Mouse (Mus musculus) CH12.LX (cell line): ENCODE measurements at regions not wholly inside any gene's neighbourhood (a gene's known extent, or its start where the extent isn't known, plus 50 kb on each side); places are given as distances from the start of the nearest gene placed in this dataset.

Experiments
- DNase-seq: peaks from one replicate; pipeline ENCODE4 v3.0.0-alpha.2; 2013; ENCODE audit errors: extremely low read depth
- H3K27ac ChIP-seq: 2 replicates; pipeline ENCODE4 v1.5.1; 2012; ENCODE audit warnings: low read depth, mild to moderate bottlenecking, control low read depth, moderate library complexity; ENCODE audit not compliant: insufficient read depth
- H3K27me3 ChIP-seq: replicated peaks from 2 replicates; pipeline ENCODE3; 2012; ENCODE audit warnings: inconsistent platforms
- H3K36me3 ChIP-seq, 2 experiments: replicated peaks in 1 of 2; 2 replicates each; pipeline versions ENCODE3 to v1.6.1; 2012; ENCODE audit warnings: inconsistent platforms in 1 of 2, low read length in 1 of 2, mild to moderate bottlenecking in 1 of 2, mixed read lengths in 1 of 2, moderate library complexity in 1 of 2; ENCODE audit not compliant: control insufficient read depth in 1 of 2, insufficient read depth in 1 of 2
- H3K4me1 ChIP-seq, 2 experiments: 2 replicates each; pipeline ENCODE4 v1.6.1; 2012; ENCODE audit warnings: inconsistent platforms in 1 of 2, moderate library complexity in 1 of 2; ENCODE audit not compliant: insufficient read depth in 2 of 2, control insufficient read depth in 1 of 2
- H3K4me2 ChIP-seq: 2 replicates; pipeline ENCODE4 v1.6.1; 2012; ENCODE audit warnings: low read depth, mild to moderate bottlenecking, control low read depth; ENCODE audit not compliant: poor library complexity, insufficient read depth, severe bottlenecking
- H3K4me3 ChIP-seq, 3 experiments: fragments of 150-350 bp in 1 of 3; sonication (generic) in 1 of 3; replicated peaks in 1 of 3; 2 replicates each; pipeline versions ENCODE3 to v1.5.1; 2011 to 2012; ENCODE audit warnings: low read depth in 2 of 3, low read length in 2 of 3, mild to moderate bottlenecking in 2 of 3, moderate library complexity in 2 of 3, control low read depth in 1 of 3, improper control_type of control experiment in 1 of 3, inconsistent platforms in 1 of 3, mixed read lengths in 1 of 3; ENCODE audit not compliant: poor library complexity in 1 of 3
- H3K79me2 ChIP-seq: replicated peaks from 2 replicates; pipeline ENCODE4 v1.6.1; 2012; ENCODE audit warnings: mild to moderate bottlenecking, moderate library complexity; ENCODE audit not compliant: control insufficient read depth, poor library complexity, insufficient read depth, severe bottlenecking; ENCODE audit errors: extremely low read depth
- H3K9ac ChIP-seq: 2 replicates; pipeline ENCODE4 v1.6.1; 2012; ENCODE audit warnings: low read depth, mild to moderate bottlenecking, control low read depth, moderate library complexity; ENCODE audit not compliant: insufficient read depth
- H3K9me3 ChIP-seq: replicated peaks from 2 replicates; pipeline ENCODE3; 2012; ENCODE audit warnings: low read length, inconsistent platforms, mixed read lengths
- BHLHE40 ChIP-seq: IDR thresholded peaks from 2 replicates; pipeline ENCODE4 v1.6.1; 2011; ENCODE audit warnings: mild to moderate bottlenecking, low read depth, low read length, improper control_type of control experiment
- CHD1 ChIP-seq: IDR thresholded peaks from 2 replicates; pipeline ENCODE4 v1.6.1; 2012; ENCODE audit warnings: low read depth, low read length, improper control_type of control experiment, inconsistent platforms
- CTCF ChIP-seq, 2 experiments: IDR thresholded peaks in 1 of 2; conservative IDR thresholded peaks in 1 of 2; 2 replicates each; pipeline ENCODE4 v1.5.1; 2011 to 2012; ENCODE audit warnings: low read depth in 2 of 2, low read length in 2 of 2, improper control_type of control experiment in 1 of 2, inconsistent platforms in 1 of 2, mild to moderate bottlenecking in 1 of 2, moderate library complexity in 1 of 2
- E2F4 ChIP-seq: IDR thresholded peaks from 2 replicates; pipeline ENCODE4 v1.6.1; 2011; ENCODE audit warnings: low read depth, low read length, improper control_type of control experiment; ENCODE audit not compliant: insufficient replicate concordance
- ELF1 ChIP-seq: IDR thresholded peaks from 2 replicates; pipeline ENCODE4 v1.6.1; 2014; ENCODE audit warnings: low read depth, mild to moderate bottlenecking, inconsistent platforms, low read length, improper control_type of control experiment
- EP300 ChIP-seq: IDR thresholded peaks from 2 replicates; pipeline ENCODE4 v1.6.1; 2011; ENCODE audit warnings: low read length, improper control_type of control experiment
- ETS1 ChIP-seq: conservative IDR thresholded peaks from 2 replicates; pipeline ENCODE4 v1.6.1; 2012; ENCODE audit warnings: low read depth, mild to moderate bottlenecking, inconsistent platforms, low read length, improper control_type of control experiment, moderate library complexity
- GABPA ChIP-seq: IDR thresholded peaks from 2 replicates; pipeline ENCODE4 v1.6.1; 2012; ENCODE audit warnings: low read depth, low read length, improper control_type of control experiment, inconsistent platforms; ENCODE audit not compliant: insufficient replicate concordance
- HCFC1 ChIP-seq: IDR thresholded peaks from 2 replicates; pipeline ENCODE4 v1.6.1; 2012; ENCODE audit warnings: low read depth, mild to moderate bottlenecking, inconsistent platforms, low read length, improper control_type of control experiment
- IRF4 ChIP-seq: IDR thresholded peaks from 2 replicates; pipeline ENCODE4 v1.6.1; 2014; ENCODE audit warnings: low read depth, mild to moderate bottlenecking, inconsistent platforms, low read length, improper control_type of control experiment
- JUN ChIP-seq: IDR thresholded peaks from 2 replicates; pipeline ENCODE4 v1.6.1; 2011; ENCODE audit warnings: low read depth, mild to moderate bottlenecking, low read length, improper control_type of control experiment, moderate library complexity; ENCODE audit not compliant: insufficient read depth
- JUND ChIP-seq: conservative IDR thresholded peaks from 2 replicates; pipeline ENCODE4 v1.6.1; 2011; ENCODE audit warnings: low read depth, low read length, improper control_type of control experiment
- MAFK ChIP-seq: IDR thresholded peaks from 2 replicates; pipeline ENCODE4 v1.6.1; 2011; ENCODE audit warnings: low read length, improper control_type of control experiment; ENCODE audit not compliant: insufficient replicate concordance
- MAX ChIP-seq: IDR thresholded peaks from 2 replicates; pipeline ENCODE4 v1.6.1; 2011; ENCODE audit warnings: low read length, improper control_type of control experiment
- MEF2A ChIP-seq: IDR thresholded peaks from 2 replicates; pipeline ENCODE4 v1.6.1; 2014; ENCODE audit warnings: low read depth, mild to moderate bottlenecking, inconsistent platforms, low read length, improper control_type of control experiment, borderline replicate concordance
- MYC ChIP-seq: IDR thresholded peaks from 2 replicates; pipeline ENCODE4 v1.6.1; 2011; ENCODE audit warnings: low read depth, mild to moderate bottlenecking, improper control_type of control experiment, low read length
- NRF1 ChIP-seq: IDR thresholded peaks from 2 replicates; pipeline ENCODE4 v1.6.1; 2014; ENCODE audit warnings: low read depth, mild to moderate bottlenecking, inconsistent platforms, low read length, improper control_type of control experiment, moderate library complexity
- RAD21 ChIP-seq: IDR thresholded peaks from 2 replicates; pipeline ENCODE4 v1.6.1; 2011; ENCODE audit warnings: low read depth, mild to moderate bottlenecking, low read length, improper control_type of control experiment, moderate library complexity
- RCOR1 ChIP-seq: conservative IDR thresholded peaks from 2 replicates; pipeline ENCODE4 v1.6.1; 2012; ENCODE audit warnings: low read depth, mild to moderate bottlenecking, inconsistent platforms, low read length, improper control_type of control experiment
- SIN3A ChIP-seq: IDR thresholded peaks from 2 replicates; pipeline ENCODE4 v1.6.1; 2012; ENCODE audit warnings: low read length, improper control_type of control experiment, inconsistent platforms
- SMC3 ChIP-seq: IDR thresholded peaks from 2 replicates; pipeline ENCODE4 v1.6.1; 2011; ENCODE audit warnings: low read depth, low read length, improper control_type of control experiment
- TBP ChIP-seq: conservative IDR thresholded peaks from 2 replicates; pipeline ENCODE4 v1.6.1; 2011; ENCODE audit warnings: low read depth, low read length, improper control_type of control experiment
- TCF12 ChIP-seq: IDR thresholded peaks from 2 replicates; pipeline ENCODE4 v1.6.1; 2014; ENCODE audit warnings: low read depth, mild to moderate bottlenecking, inconsistent platforms, low read length, improper control_type of control experiment
- ZC3H11A ChIP-seq: IDR thresholded peaks from 2 replicates; pipeline ENCODE4 v1.6.1; 2012; ENCODE audit warnings: low read depth, mild to moderate bottlenecking, inconsistent platforms, low read length, improper control_type of control experiment
- ZKSCAN1 ChIP-seq: IDR thresholded peaks from 2 replicates; pipeline ENCODE4 v1.6.1; 2012; ENCODE audit warnings: low read depth, inconsistent platforms, low read length, improper control_type of control experiment, borderline replicate concordance
- ZMIZ1 ChIP-seq: IDR thresholded peaks from 2 replicates; pipeline ENCODE4 v1.6.1; 2012; ENCODE audit warnings: low read depth, mild to moderate bottlenecking, inconsistent platforms, low read length, improper control_type of control experiment
- ZNF384 ChIP-seq: IDR thresholded peaks from 2 replicates; pipeline ENCODE4 v1.6.1; 2012; ENCODE audit warnings: low read depth, low read length, improper control_type of control experiment, inconsistent platforms
- dilution Hi-C: fragments of 300-500 bp; cut with MboI; formaldehyde crosslinking; loops from 2 replicates; pipeline ENCODE4 v1.14.3; 2020; ENCODE audit warnings: low sequenced_read_pairs; ENCODE audit not compliant: extremely low pct_unique_long_range_greater_than_20kb, extremely low pct_ligation_motif_present
- in situ Hi-C: fragments of 300-500 bp; cut with MboI; formaldehyde crosslinking; loops from 3 replicates; pipeline ENCODE4 v1.14.3; 2019; ENCODE audit warnings: low sequenced_read_pairs, low pct_ligation_motif_present, low pct_unique_long_range_greater_than_20kb, mixed read lengths

DNA sequence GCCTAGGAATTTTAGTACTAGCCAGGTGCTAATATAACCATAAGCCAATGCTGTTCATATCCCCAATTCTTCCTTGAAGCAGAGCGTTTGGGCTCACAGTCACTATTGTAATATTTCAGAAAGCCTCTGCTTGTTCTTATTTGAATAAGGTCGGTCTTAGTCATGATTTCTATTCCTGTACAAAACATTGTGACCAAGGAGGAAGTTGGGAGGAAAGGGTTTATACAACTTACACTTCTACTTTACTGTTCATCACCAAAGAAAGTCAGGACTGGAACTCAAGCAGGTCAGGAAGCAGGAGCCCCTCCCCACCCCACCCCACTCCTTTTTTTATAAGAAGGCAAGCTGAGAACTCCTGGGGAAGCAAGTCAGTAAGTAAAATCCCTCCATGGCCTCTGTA lies 1202.3 kb downstream of the Otol1 start:
- Histone ChIP-seq H3K27ac (no peak overlapping the region), H3K9ac (peak overlapping the region; percentile 66), H3K79me2 (no peaks in the 10 kb centered on the region), H3K27me3 (no peaks in the 10 kb centered on the region), H3K9me3 (no peaks in the 10 kb centered on the region), H3K4me2 (peak overlapping the region; percentile 89), H3K4me3 (no peak overlapping the region), H3K36me3 (no peaks in the 10 kb centered on the region), H3K4me1 (peaks cover 2 to 21% of the 10 kb centered on the region in 2 experiments; a peak in 2 of 4 replicates)
- DNase-seq, result peak; percentile 74
- in situ Hi-C loops (no loop called here), dilution Hi-C loops (no loop called here)
- TF ChIP-seq JUND (peak; percentile 80), JUN (peak; percentile 48; the same call in 1 of the 2 replicates), MAFK (no peak), RCOR1 (no peak), SIN3A (no peak), ETS1 (peak; percentile 73), ZC3H11A (no peak), ZKSCAN1 (no peak), ELF1 (peak; percentile 57), ZNF384 (peak; percentile 61), TCF12 (peak; percentile 33; the same call in 1 of the 2 replicates), MEF2A (peak; percentile 98), EP300 (peak; percentile 73), E2F4 (no peak), CHD1 (no peak), GABPA (no peak), IRF4 (peak; percentile 89), BHLHE40 (0 out of 2 replicates have a peak, but pooled peaks have one; percentile 6), TBP (0 out of 2 replicates have a peak, but pooled peaks have one; percentile 50)
- TF ChIP-seq, all 38 proteins: peak for 11

DNA sequence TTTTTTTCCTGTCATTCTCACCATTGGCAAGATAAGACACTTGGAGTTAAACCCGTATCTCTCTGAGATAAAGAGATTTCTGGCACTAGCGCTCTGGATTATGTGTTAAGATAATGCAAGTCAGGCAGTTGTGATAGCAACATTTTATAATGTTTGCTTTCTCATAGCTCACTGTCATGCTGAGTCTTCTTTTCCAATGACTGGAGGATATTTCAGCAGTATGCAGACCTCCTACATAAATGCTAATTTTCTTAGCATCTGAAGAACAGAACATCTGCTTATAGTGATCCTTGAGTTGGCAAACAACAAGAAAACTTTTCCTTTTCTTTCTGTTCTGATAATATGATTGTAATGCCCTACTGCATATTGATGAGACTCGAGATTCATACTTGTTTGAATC lies 1213.0 kb downstream of the Otol1 start:
- in situ Hi-C loops, result no loop called here
- no peak for DNase-seq
- H3K27me3 ChIP-seq, result no peaks in the 10 kb centered on the region
- no peaks in the 10 kb centered on the region for H3K36me3 ChIP-seq
- H3K79me2 ChIP-seq, result no peaks in the 10 kb centered on the region
- TF ChIP-seq HCFC1 (no peak), CTCF (conservative IDR thresholded peaks at IDR 0.05 in 1 of 2, IDR thresholded peaks at IDR 0.05 in 1 of 2; ENCODE audit: low read depth in 2 of 2, low read length in 2 of 2) (no peak), MYC (no peak), MAX (no peak), JUN (no peak), TBP (no peak), IRF4 (no peak), RAD21 (no peak), SIN3A (no peak), NRF1 (no peak), ELF1 (no peak), BHLHE40 (no peak), ZMIZ1 (no peak), SMC3 (no peak), RCOR1 (no peak)
- H3K9me3 ChIP-seq, result no peaks in the 10 kb centered on the region
- dilution Hi-C loops, result no loop called here
- no peak overlapping the region for H3K27ac ChIP-seq
- no peaks in the 10 kb centered on the region; a peak in 1 of 4 replicates for H3K4me1 ChIP-seq
- H3K4me2 ChIP-seq, result no peak overlapping the region
- H3K4me3 ChIP-seq, result no peak overlapping the region
- no peak overlapping the region for H3K9ac ChIP-seq
